Mouse (Mus musculus) adrenal gland, postnatal 10 days (tissue): ENCODE measurements at regions not wholly inside any gene's neighbourhood (a gene's known extent, or its start where the extent isn't known, plus 50 kb on each side); places are given as distances from the start of the nearest gene placed in this dataset.

Source experiments
- DNase-seq: peaks from one replicate; pipeline ENCODE4 v3.0.0; 2021; ENCODE audit warnings: mixed read lengths

DNA sequence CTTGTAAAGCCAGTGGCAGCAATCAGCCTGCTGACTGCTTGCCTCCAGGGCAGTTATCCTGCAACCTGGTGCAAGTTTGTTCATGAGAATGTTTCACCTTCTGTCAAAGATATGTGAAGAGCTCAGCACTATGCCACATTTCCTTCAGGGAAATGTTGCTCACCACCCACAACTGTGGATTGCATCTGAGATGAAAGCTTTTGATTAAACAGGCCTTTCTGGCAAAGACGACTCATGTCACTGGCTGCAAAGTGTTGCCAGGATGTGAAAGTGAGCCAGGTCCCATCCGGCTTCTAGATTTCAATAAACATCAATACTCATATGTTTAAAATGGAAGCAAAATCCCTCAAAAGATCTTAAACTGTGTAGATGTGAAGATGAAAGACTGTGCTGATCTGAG, 2121.0 kb downstream of the Gm37988 start:
- no peak for DNase-seq

- DNase-seq = peak; percentile 18
Observed at GRCm38 (mm10) chr1:6931876-6932275, 2124.2 kb downstream of the Gm37988 start.

- DNase-seq = no peak
Observed at GRCm38 (mm10) chr1:6969838-6970237, 2162.1 kb downstream of the Gm37988 start.

DNA sequence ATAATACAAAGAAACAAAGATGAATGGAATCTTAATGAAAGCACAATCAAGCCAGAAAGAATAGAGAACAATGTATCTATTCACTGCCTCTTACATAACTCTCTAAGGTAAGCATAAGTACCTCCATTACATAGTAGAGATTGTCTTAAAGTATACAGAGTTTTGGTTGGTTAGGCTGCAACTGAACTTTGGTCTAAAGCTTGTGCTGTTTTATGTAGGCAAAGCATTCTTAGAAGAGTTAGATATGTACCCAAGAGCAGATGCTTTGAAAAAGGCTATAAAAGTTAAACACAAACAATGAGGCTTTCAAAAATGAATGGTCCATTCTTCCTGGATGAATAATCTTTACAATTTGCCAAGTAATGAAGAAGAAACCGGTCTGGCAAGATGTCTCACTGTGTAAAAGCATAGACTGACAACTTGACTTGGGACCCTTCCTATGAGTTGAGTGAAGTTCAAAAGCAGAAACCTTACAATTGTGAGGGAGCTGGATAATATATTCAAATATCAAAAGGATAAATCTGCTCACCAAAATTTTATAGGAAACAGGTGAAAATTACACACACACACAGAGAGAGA, 2166.1 kb downstream of the Gm37988 start:
- no peak for DNase-seq

DNA sequence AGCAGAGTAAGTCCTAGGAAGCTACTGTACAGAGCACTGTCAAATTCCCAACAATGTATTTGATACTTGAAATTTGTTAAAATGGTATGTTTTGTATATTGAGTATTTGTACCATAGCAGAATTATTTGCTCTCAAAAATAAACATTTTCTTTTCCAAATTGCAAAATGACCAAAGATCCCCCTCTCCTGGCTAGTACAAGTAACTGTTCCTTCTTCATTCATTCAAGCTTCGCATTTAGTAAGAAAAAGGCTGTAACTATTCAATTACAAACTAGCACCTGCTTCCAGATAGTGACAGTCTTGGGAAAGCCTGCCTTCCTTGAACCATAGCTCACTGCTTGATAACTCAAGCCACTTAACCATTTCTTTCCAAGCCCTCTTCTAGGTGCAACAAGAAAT, 2171.9 kb downstream of the Gm37988 start:
- no peak for DNase-seq

DNA sequence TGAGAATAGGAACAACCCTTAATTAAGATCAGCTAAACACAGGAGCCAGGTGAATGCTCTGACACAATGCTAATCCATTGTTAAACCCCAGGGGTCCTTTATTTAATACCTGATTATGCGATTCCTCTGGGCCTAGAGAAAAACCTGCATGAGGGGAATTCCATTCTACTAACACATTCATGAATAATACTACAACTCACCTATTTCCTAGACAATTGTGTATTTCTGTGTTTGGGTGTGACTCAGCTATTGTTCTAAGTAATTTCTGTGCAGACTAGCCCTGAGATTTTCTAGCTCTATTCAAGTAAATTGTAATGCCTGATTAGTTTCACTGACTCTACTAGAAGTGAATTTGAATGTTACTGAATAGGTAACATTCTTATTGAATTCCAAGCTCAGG, 2176.5 kb downstream of the Gm37988 start:
- DNase-seq = no peak

- no peak for DNase-seq
Observed at GRCm38 (mm10) chr1:6997611-6998010, 2189.9 kb downstream of the Gm37988 start.

DNA sequence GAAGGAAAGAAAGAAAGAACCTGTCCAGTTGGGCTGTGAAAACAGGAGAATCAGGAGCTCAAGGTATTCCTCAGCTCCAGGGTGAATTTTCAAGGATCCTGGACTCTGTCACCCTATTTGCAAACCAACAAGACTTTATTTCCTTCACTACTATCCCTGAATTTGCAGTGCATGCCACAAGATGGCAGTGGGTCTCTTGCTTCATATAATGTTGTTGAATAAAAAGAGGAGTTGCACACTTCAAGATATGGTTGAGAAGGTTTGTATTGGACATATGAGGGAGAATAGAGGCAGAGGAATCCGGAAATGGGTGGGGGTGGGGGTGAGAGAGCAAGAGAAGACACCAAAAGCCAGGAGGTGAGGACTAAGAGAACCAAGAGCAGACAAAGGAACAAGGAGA, 2202.5 kb downstream of the Gm37988 start:
- peak; percentile 49 for DNase-seq
